Mouse (Mus musculus) olfactory bulb, adult 2 months (tissue): Measurements from ENCODE around the gene Speg.

Experiments used
- CTCF ChIP-seq: fragments of 200-500 bp; IDR thresholded peaks from 2 replicates; pipeline ENCODE4 v1.5.1; 2012; ENCODE audit warnings: low read depth, mild to moderate bottlenecking, low read length, moderate library complexity; ENCODE audit not compliant: insufficient read depth
- POLR2A ChIP-seq: fragments of 200-500 bp; IDR thresholded peaks from 2 replicates; pipeline ENCODE4 v1.6.1; 2012; ENCODE audit warnings: mild to moderate bottlenecking, low read depth, low read length, moderate library complexity; ENCODE audit not compliant: insufficient read depth

DNA sequence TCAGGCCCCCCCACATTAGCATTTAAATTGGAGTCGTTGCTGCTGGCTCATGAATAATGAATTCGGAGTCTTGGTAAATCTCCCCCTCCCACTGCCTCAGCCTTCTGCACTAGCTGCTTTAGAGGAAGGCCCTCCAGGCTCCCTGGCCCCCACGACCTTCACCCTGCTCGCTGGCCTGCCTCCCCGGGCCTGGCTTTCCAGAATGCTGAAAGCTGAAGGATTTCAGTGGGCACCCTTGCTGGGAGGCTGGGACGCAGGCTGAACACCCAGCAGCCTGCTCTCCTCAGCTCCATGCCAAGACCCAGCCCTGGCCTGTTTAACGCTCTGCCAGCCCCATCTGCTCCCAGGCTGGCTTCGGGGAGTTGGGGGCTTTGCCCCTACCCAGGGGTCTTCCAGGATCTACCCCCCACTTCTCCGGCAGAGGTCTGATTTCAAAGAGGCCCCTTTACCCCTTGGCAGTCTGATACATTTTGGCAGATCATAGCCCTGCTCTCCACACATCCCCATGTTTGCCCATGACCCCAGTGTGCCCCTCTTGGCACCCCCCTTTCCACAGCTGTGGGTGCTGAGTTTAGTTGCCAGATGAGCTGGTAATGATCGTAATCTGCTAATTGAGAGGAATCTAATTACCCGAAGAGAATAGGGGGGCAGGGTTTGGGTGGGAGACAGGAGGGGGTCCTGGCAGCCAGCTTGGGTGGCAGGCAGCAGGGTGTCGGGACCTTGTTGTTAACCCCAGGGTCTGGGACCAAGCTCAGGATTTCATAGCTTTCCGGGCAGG lies 68.3 kb downstream of the Speg start:
- no peak for TF ChIP-seq POLR2A
- TF ChIP-seq CTCF = no peak
